Mouse (Mus musculus): ENCODE results near the gene App. TPM values are rescaled to one million over a fixed set of nuclear protein-coding genes. Genes with fewer than 3 reads are reported as not detected.

App gene
- polyA plus RNA-seq, 1 experiment from 2014 or later = 229 TPM

DNA sequence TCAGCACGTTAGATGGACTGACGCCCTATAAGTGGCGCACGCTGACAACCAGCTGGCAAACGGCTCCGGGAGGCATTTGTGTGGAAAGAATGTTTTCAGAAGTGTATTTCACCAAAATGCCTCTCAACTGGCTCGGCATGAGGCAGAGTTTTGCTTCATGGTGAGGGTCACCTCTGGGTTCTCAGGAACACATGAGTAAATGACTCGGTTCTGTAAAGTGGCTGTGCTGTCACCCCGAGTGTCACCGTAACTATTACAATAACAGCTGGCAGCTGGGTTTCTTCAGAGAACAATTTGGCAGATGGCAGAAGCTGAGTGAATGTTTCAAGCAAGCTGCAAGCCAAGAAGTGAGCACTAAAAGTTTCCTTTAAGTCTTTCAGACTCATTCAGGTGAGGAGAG, 85.4 kb downstream of the App start:
- ATAC-seq (ENCODE audit: insufficient read depth) (no peak; the same call in 1 of the 2 replicates), DNase-seq (peak; percentile 66)
- Histone ChIP-seq H3K27me3 (ENCODE audit: insufficient read depth, low read length) (no peaks in the 10 kb centered on the region), H3K36me3 (ENCODE audit: insufficient read depth) (0 out of 2 replicates have a peak, but pooled peaks cover 6% of the 10 kb centered on the region), H3K9ac (no peak overlapping the region), H3K27ac (ENCODE audit: low read depth) (no peak overlapping the region), H3K4me1 (ENCODE audit: insufficient read depth) (peaks cover 5% of the 10 kb centered on the region; the same call in 1 of the 2 replicates), H3K4me2 (0 out of 2 replicates have a peak overlapping the region, but pooled peaks have one; percentile 15), H3K4me3 (ENCODE audit: low read depth, low read length) (no peak overlapping the region), H3K9me3 (ENCODE audit: low read depth, low read length) (no peaks in the 10 kb centered on the region)
- WGBS = 38% methylated on average over 10 of the region's 10 CpGs
- no peak for TF ChIP-seq CTCF (IDR thresholded peaks at IDR 0.05; ENCODE audit: low read depth)

DNA sequence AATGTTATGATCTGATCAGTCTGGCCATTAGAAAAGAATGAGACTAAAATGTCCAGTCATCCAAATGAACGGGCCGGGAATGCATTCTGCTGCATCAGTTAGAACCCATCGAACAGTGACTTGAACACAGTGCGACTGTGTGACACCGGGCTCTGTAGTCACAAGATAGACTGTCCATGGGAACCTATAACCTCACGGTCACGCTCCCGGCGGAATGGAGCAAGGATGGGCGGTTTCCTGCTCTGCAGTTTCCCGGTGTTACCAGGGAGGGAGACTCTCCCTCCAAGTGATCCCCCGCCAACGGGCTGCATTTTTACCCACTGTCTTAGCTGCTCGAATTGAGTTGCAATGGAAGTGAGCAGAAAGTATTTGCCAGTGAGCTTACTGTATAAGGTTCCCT, 87.3 kb downstream of the App start:
- no peak overlapping the region for H3K4me3 ChIP-seq (ENCODE audit: low read depth, low read length)
- no peak overlapping the region for H3K27ac ChIP-seq (ENCODE audit: low read depth)
- DNase-seq (no peak), ATAC-seq (ENCODE audit: insufficient read depth) (no peak)
- no peak overlapping the region for H3K9ac ChIP-seq
- peaks cover 5% of the 10 kb centered on the region; the same call in 1 of the 2 replicates for H3K4me1 ChIP-seq (ENCODE audit: insufficient read depth)
- H3K4me2 ChIP-seq = no peak overlapping the region
- 85% methylated on average over 14 of the region's 14 CpGs for WGBS
- H3K9me3 ChIP-seq (ENCODE audit: low read depth, low read length) = no peaks in the 10 kb centered on the region
- no peak for TF ChIP-seq CTCF (IDR thresholded peaks at IDR 0.05; ENCODE audit: low read depth)
- no peaks in the 10 kb centered on the region for H3K27me3 ChIP-seq (ENCODE audit: insufficient read depth, low read length)
- H3K36me3 ChIP-seq (ENCODE audit: insufficient read depth) = peaks cover 14% of the 10 kb centered on the region

DNA sequence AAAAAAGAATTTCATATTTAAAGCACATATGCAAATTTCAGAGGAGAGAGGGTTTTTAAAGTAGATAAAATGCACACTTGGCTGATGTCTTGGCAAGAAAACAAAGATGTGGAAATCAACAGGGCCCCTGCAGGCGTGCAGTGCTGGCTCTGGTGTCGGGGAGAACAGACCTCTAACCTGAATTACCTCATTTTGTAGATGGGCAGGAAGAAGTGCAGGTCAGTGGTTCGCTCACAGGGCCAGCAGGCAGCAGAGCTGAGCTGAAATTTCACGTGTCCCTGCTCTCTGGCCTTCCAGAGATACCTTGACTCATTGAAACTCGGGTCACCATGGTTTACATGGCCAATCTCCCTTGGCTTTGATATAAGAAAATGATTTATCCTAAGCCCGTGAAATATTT, 87.7 kb downstream of the App start:
- H3K27ac ChIP-seq (ENCODE audit: low read depth) = no peak overlapping the region
- peaks cover 5% of the 10 kb centered on the region; the same call in 1 of the 2 replicates for H3K4me1 ChIP-seq (ENCODE audit: insufficient read depth)
- H3K27me3 ChIP-seq (ENCODE audit: insufficient read depth, low read length) = no peaks in the 10 kb centered on the region
- DNase-seq = no peak
- H3K9me3 ChIP-seq (ENCODE audit: low read depth, low read length) = no peaks in the 10 kb centered on the region
- H3K4me3 ChIP-seq (ENCODE audit: low read depth, low read length) = no peak overlapping the region
- WGBS = 62% methylated on average over 6 of the region's 6 CpGs
- no peak for TF ChIP-seq CTCF (IDR thresholded peaks at IDR 0.05; ENCODE audit: low read depth)
- no peak overlapping the region for H3K9ac ChIP-seq
- H3K36me3 ChIP-seq (ENCODE audit: insufficient read depth) = peaks cover 14% of the 10 kb centered on the region
- no peak overlapping the region for H3K4me2 ChIP-seq
- no peak for ATAC-seq (ENCODE audit: insufficient read depth)

DNA sequence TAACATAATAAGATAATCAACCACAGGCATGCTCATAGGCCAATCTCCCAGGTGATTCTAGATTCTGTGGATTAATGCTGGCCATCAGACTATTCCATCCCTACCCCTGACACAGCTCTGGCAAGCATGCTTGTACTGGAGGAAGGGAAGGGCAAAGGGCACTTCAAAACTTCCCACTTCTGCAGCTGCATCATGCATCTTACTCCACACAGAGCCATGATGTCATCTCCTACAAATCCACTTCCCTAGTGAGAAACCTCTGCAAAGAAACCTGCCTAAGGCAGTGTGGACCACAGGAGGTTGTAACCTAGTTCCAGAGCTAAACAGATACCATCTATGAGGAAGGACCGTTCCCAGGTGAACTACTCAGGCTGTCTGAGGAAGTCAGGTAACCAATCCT, 89.4 kb downstream of the App start:
- Histone ChIP-seq H3K4me1 (ENCODE audit: insufficient read depth) (peaks cover 5% of the 10 kb centered on the region; the same call in 1 of the 2 replicates), H3K9ac (no peak overlapping the region), H3K9me3 (ENCODE audit: low read depth, low read length) (no peaks in the 10 kb centered on the region), H3K36me3 (ENCODE audit: insufficient read depth) (peaks cover 25% of the 10 kb centered on the region), H3K27me3 (ENCODE audit: insufficient read depth, low read length) (no peaks in the 10 kb centered on the region), H3K4me2 (no peak overlapping the region), H3K27ac (ENCODE audit: low read depth) (no peak overlapping the region), H3K4me3 (ENCODE audit: low read depth, low read length) (no peak overlapping the region)
- ATAC-seq (ENCODE audit: insufficient read depth) (no peak), DNase-seq (no peak)
- WGBS = 88% methylated on average over 1 of the region's 1 CpGs
- TF ChIP-seq CTCF (IDR thresholded peaks at IDR 0.05; ENCODE audit: low read depth) = no peak

DNA sequence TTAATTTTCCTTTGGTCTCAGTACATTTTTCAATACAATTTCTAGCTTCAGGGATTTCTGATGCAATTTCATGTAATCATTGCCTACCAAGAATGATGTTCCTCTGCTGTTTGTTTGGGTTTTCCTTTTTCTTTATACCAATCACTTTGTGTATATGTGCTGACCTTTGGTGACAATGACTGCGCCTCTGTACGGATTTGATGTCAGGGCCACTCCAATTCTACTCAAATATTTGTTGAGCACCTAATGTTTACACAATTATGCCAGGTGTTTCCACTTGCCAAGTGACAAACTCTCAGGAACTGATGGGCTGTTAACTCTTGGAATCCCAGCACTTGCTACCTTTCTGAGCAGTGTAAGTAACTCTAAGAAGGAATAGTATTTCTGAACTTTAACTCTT, 98.2 kb downstream of the App start:
- Histone ChIP-seq H3K4me3 (ENCODE audit: low read depth, low read length) (no peak overlapping the region), H3K36me3 (ENCODE audit: insufficient read depth) (peaks cover 61% of the 10 kb centered on the region), H3K4me1 (ENCODE audit: insufficient read depth) (no peaks in the 10 kb centered on the region), H3K27ac (ENCODE audit: low read depth) (no peak overlapping the region), H3K9me3 (ENCODE audit: low read depth, low read length) (no peaks in the 10 kb centered on the region), H3K9ac (no peak overlapping the region), H3K4me2 (no peak overlapping the region), H3K27me3 (ENCODE audit: insufficient read depth, low read length) (no peaks in the 10 kb centered on the region)
- WGBS = 37% methylated on average over 2 of the region's 2 CpGs
- no peak for TF ChIP-seq CTCF (IDR thresholded peaks at IDR 0.05; ENCODE audit: low read depth)
- DNase-seq = peak; percentile 29
- no peak for ATAC-seq (ENCODE audit: insufficient read depth)

DNA sequence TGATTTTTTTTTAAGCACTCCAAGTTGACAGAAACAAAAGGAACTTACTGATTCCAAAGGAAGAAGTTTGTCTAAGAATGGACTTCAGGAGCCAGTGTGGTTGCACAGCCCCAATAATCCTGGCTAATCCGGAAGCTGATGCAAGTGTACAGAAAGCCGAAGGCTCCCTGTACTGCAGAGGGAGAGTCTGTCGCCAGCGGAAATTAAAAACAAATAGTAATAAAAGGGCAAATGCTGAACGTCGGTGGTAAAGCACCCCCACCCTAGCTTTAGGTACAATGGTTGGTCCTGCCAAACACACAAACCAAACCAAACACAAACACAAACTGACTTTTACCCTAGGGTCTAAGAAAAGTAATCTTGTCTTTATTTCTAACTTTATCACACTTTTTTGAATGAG, 98.7 kb downstream of the App start:
- no peaks in the 10 kb centered on the region for H3K4me1 ChIP-seq (ENCODE audit: insufficient read depth)
- no peak overlapping the region for H3K9ac ChIP-seq
- TF ChIP-seq CTCF (IDR thresholded peaks at IDR 0.05; ENCODE audit: low read depth) = no peak
- DNase-seq (no peak), ATAC-seq (ENCODE audit: insufficient read depth) (no peak)
- 44% methylated on average over 6 of the region's 6 CpGs for WGBS
- no peak overlapping the region for H3K27ac ChIP-seq (ENCODE audit: low read depth)
- H3K4me2 ChIP-seq = no peak overlapping the region
- no peaks in the 10 kb centered on the region for H3K27me3 ChIP-seq (ENCODE audit: insufficient read depth, low read length)
- H3K4me3 ChIP-seq (ENCODE audit: low read depth, low read length) = no peak overlapping the region
- H3K9me3 ChIP-seq (ENCODE audit: low read depth, low read length) = no peaks in the 10 kb centered on the region
- H3K36me3 ChIP-seq (ENCODE audit: insufficient read depth) = peaks cover 57% of the 10 kb centered on the region

DNA sequence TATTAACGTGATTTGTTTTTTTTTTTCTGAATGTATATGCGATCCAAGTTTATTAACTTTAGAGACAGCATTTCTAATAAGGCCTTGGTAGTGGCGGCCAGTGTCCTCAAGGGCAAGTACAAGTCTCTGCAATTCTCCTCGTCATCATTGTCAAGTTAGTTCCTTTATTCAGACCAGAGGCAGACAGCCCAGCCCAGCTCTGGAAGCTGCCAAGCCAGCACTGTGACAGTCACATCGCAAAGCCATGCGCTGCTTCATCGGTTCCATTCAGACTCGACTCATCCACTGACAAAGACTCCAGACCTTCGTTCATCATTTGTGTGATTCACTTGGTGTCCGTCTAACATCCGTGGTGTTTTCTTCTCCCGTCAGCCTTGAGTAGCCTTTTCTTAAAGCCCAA, 100.9 kb downstream of the App start:
- no peak for ATAC-seq (ENCODE audit: insufficient read depth)

DNA sequence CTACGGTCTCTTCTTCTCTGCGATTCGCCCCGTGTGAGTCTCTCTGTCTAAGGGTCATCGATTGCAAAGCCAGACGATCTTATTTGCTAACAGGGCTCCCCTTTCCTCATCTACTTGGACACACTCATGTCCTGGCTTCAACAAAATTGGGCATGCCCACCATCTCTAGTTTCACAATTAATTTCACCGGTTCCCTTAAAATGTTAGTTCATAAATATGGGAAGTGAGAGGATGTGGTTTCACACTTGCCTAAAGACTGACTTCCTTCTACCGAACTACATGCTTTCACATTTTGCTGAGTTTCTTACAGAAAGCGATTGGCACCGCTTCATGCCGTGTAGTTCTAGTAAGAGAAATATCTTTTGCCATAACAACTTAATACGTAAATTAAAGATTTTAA, 101.8 kb downstream of the App start:
- no peak overlapping the region for H3K4me2 ChIP-seq
- no peak for ATAC-seq (ENCODE audit: insufficient read depth)
- 95% methylated on average over 12 of the region's 12 CpGs for WGBS
- no peaks in the 10 kb centered on the region for H3K4me1 ChIP-seq (ENCODE audit: insufficient read depth)
- no peak overlapping the region for H3K9ac ChIP-seq
- no peaks in the 10 kb centered on the region for H3K27me3 ChIP-seq (ENCODE audit: insufficient read depth, low read length)
- H3K4me3 ChIP-seq (ENCODE audit: low read depth, low read length) = no peak overlapping the region
- TF ChIP-seq CTCF (IDR thresholded peaks at IDR 0.05; ENCODE audit: low read depth) = no peak
- H3K27ac ChIP-seq (ENCODE audit: low read depth) = no peak overlapping the region
- peaks cover 41% of the 10 kb centered on the region for H3K36me3 ChIP-seq (ENCODE audit: insufficient read depth)
- no peak for DNase-seq
- no peaks in the 10 kb centered on the region for H3K9me3 ChIP-seq (ENCODE audit: low read depth, low read length)

More for the DNA sequence above, 100.9 kb downstream of the App start:
- peaks cover 46% of the 10 kb centered on the region for H3K36me3 ChIP-seq (ENCODE audit: insufficient read depth)
- H3K4me1 ChIP-seq (ENCODE audit: insufficient read depth) = no peaks in the 10 kb centered on the region
- H3K4me2 ChIP-seq = no peak overlapping the region
- H3K4me3 ChIP-seq (ENCODE audit: low read depth, low read length) = no peak overlapping the region
- TF ChIP-seq CTCF (IDR thresholded peaks at IDR 0.05; ENCODE audit: low read depth) = no peak
- no peak overlapping the region for H3K27ac ChIP-seq (ENCODE audit: low read depth)
- no peak for DNase-seq
- 93% methylated on average over 12 of the region's 12 CpGs for WGBS
- H3K9me3 ChIP-seq (ENCODE audit: low read depth, low read length) = no peaks in the 10 kb centered on the region
- no peaks in the 10 kb centered on the region for H3K27me3 ChIP-seq (ENCODE audit: insufficient read depth, low read length)
- H3K9ac ChIP-seq = no peak overlapping the region

Measured in lung, embryonic 14.5 days (tissue).